ENCODE assay signal across 8 mouse cellular contexts in genomic region chr6:113075261-113075660, GRCm38 (mm10). TPM values are rescaled to one million over a fixed set of nuclear protein-coding genes. Genes with fewer than 3 reads are reported as not detected.
DNase-seq lines count a peak whose midpoint lies in the region; ATAC-seq and TF ChIP-seq lines count a peak whose summit lies in the region.

No protein-coding gene starts in this region.

- no peak for TF ChIP-seq CTCF in gastrocnemius, adult 2 months (IDR thresholded peaks at IDR 0.05)
- TF ChIP-seq CTCF in C2C12 (IDR thresholded peaks at IDR 0.05; ENCODE audit: control insufficient read depth, insufficient read depth, insufficient read length) = no peak
- TF ChIP-seq CTCF in embryonic fibroblast, embryonic 13.5 days (IDR thresholded peaks at IDR 0.05; ENCODE audit: borderline replicate concordance, insufficient read depth, low read length) = no peak

- peak overlapping the region; percentile 69 for H3K4me2 ChIP-seq in liver, embryonic 12.5 days

- peak overlapping the region; percentile 99 for H3K9ac ChIP-seq in liver, embryonic 12.5 days

- H3K27ac ChIP-seq in gastrocnemius, adult 2 months = peak overlapping the region; percentile 100
- peak overlapping the region; percentile 98 for H3K27ac ChIP-seq in embryonic fibroblast, embryonic 13.5 days (ENCODE audit: insufficient read depth, low read length)
- H3K27ac ChIP-seq in liver, embryonic 12.5 days = peak overlapping the region; percentile 100

- no peaks in the 10 kb centered on the region for H3K9me3 ChIP-seq in liver, embryonic 12.5 days (replicated peaks)

- H3K79me3 ChIP-seq in C2C12 (ENCODE audit: low read depth) = peaks cover 84% of the 10 kb centered on the region

- no peak for DNase-seq in gastrocnemius, adult 2 months
- DNase-seq in gastrocnemius, postnatal 25 days = no peak
- DNase-seq in frontal cortex, postnatal 36 days (ENCODE audit: low spot score in 2 of 2) = no peak
- DNase-seq in right cerebral cortex, postnatal 4 days = no peak
- DNase-seq in gastrocnemius, postnatal 36 days = no peak

- intact Hi-C loops in gastrocnemius, adult 2 months (cut with DNase I) = loop anchor here (5.0 kb wide), 1 partner anchor 252 kb away; the partner anchor contains the start of gene Ogg1
- intact Hi-C loops in gastrocnemius, postnatal 36 days (cut with DNase I) = loop anchor here (10.0 kb wide), 1 partner anchor 230 kb away; the partner anchor contains the start of gene Brpf1

- no peak for ATAC-seq in liver, embryonic 12.5 days

- peak overlapping the region; percentile 92 for H3K4me3 ChIP-seq in gastrocnemius, adult 2 months
- H3K4me3 ChIP-seq in C2C12 (ENCODE audit: insufficient read depth, poor library complexity, severe bottlenecking) = peak overlapping the region; percentile 74
- H3K4me3 ChIP-seq in embryonic fibroblast, embryonic 13.5 days (ENCODE audit: insufficient read depth, low read length) = peak overlapping the region; percentile 64
- H3K4me3 ChIP-seq in liver, embryonic 12.5 days = peak overlapping the region; percentile 95

- H3ac ChIP-seq in C2C12 (ENCODE audit: control insufficient read depth, insufficient read length, low read depth) = peak overlapping the region; percentile 3

- peaks cover 3% of the 10 kb centered on the region; the same call in 1 of the 2 replicates for H3K4me1 ChIP-seq in embryonic fibroblast, embryonic 13.5 days (ENCODE audit: control insufficient read depth, insufficient read depth, low read length)
- H3K4me1 ChIP-seq in liver, embryonic 12.5 days = peaks cover 53% of the 10 kb centered on the region

- TF ChIP-seq POLR2A in embryonic fibroblast, embryonic 13.5 days (IDR thresholded peaks at IDR 0.05; ENCODE audit: low read depth, low read length) = no peak

- no peaks in the 10 kb centered on the region for H3K27me3 ChIP-seq in C2C12 (ENCODE audit: control insufficient read depth, insufficient read depth, insufficient read length)
- H3K27me3 ChIP-seq in liver, embryonic 12.5 days (replicated peaks) = no peaks in the 10 kb centered on the region

- H3K36me3 ChIP-seq in C2C12 (ENCODE audit: control insufficient read depth, insufficient read depth) = peaks cover 38% of the 10 kb centered on the region
- peaks cover 26% of the 10 kb centered on the region for H3K36me3 ChIP-seq in liver, embryonic 12.5 days

- peaks cover 87% of the 10 kb centered on the region for H3K79me2 ChIP-seq in C2C12 (ENCODE audit: control insufficient read depth, insufficient read depth)

- WGBS in liver, embryonic 12.5 days (ENCODE audit: insufficient replicate concordance) = 22% methylated on average over 3 of the region's 3 CpGs

TF ChIP-seq in C2C12, 6 proteins besides CTCF, POLR2A, EP300 and RAD21:
- no peak for TF ChIP-seq CEBPB (IDR thresholded peaks at IDR 0.05; ENCODE audit: low read depth)
- TF ChIP-seq USF1 (IDR thresholded peaks at IDR 0.05; ENCODE audit: low read depth) = no peak
- TF ChIP-seq FOSL1 (IDR thresholded peaks at IDR 0.05; ENCODE audit: insufficient read depth, low read length, poor library complexity, severe bottlenecking) = no peak
- TF ChIP-seq MYOD1 (IDR thresholded peaks at IDR 0.05; ENCODE audit: control insufficient read depth, insufficient read length, low read depth) = no peak
- no peak for TF ChIP-seq MAX (IDR thresholded peaks at IDR 0.05)
- TF ChIP-seq MYOG (IDR thresholded peaks at IDR 0.05; ENCODE audit: control insufficient read depth, extremely low read depth, insufficient read length) = no peak
TF ChIP-seq in C2C12: peak in this region for 0.

RNA-seq across cellular contexts. Expression of gene Setd5, which starts 1.9 kb away (rescaled TPM):
- 10 to 100 TPM; 28.4 to 29.3 TPM for total RNA-seq in gastrocnemius, adult 2 months (2021)
- 10 to 100 TPM; 23.0 to 26.0 TPM for total RNA-seq in gastrocnemius, postnatal 25 days (2021)
- 17.0 TPM for polyA plus RNA-seq in C2C12 (2012; fragmentation: generic; extraction: Trizol)
- 128 and 154 TPM in 2 replicates for polyA plus RNA-seq in embryonic fibroblast, embryonic 13.5 days (2011; ENCODE audit: insufficient read length, low read depth, missing spikeins)
- 27.2 and 30.1 TPM in 2 replicates for polyA plus RNA-seq in liver, embryonic 12.5 days (2016; fragmentation: Nextera tagmentation; extraction: Ambion mirVana)
- 10 to 100 TPM; 20.4 to 25.6 TPM for total RNA-seq in gastrocnemius, postnatal 36 days (2021)

RNA-seq across cellular contexts. Expression of gene Thumpd3, which starts 29.2 kb away (rescaled TPM):
- total RNA-seq in gastrocnemius, adult 2 months (2021) = 10 to 100 TPM; 13.7 to 14.5 TPM
- total RNA-seq in gastrocnemius, postnatal 25 days (2021) = 10 to 100 TPM; 13.6 to 14.6 TPM
- 18.8 TPM for polyA plus RNA-seq in C2C12 (2012; fragmentation: generic; extraction: Trizol)
- polyA plus RNA-seq in embryonic fibroblast, embryonic 13.5 days (2011; ENCODE audit: insufficient read length, low read depth, missing spikeins) = 32.1 and 33.5 TPM in 2 replicates
- 53.1 and 57.0 TPM in 2 replicates for polyA plus RNA-seq in liver, embryonic 12.5 days (2016; fragmentation: Nextera tagmentation; extraction: Ambion mirVana)
- total RNA-seq in gastrocnemius, postnatal 36 days (2021) = 10 to 100 TPM; 11.5 to 16.0 TPM
